Mouse (Mus musculus): Measurements from ENCODE around the gene Filip1l.

Gene Filip1l

DNA sequence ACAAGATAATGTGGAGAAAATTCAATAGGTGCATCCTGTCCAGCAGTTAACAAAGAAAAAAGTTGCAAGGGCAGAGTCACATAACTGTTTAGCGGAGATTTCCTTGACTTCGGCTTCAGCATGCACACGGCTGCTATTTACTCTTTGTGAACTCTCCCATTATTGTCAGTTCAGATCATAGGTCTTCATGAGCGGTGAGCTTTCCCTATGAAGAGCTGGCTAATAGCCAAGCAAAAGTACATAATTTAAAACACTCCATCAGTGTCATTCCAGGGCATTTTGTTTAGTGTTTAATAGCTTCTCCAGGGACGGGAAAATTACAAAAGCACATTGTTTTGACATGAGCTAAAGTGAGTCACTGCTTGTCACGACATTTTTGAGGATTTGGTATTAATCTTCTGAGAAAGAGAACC, 179.2 kb downstream of the Filip1l start:
- 72% methylated on average over 6 of the region's 6 CpGs for WGBS

DNA sequence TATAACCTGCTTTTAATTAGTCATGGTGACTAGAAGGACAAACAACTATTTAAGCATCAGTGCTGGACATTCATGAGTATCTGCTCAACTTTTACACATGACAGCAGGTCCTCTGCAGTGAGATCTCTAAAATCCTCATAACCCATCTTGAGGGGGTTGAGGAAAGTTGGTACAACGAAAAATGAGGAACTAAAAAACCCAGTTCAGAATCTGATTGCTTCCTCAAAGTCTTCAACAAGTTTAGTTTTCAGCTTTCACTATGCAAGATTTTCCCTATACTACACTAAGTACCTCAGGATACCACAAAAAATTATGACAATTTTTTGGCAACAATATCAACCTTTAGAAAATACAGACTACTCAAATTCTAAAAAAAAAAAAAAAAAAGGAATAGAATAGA, 181.5 kb downstream of the Filip1l start:
- WGBS = 90% methylated on average over 1 of the region's 1 CpGs

DNA sequence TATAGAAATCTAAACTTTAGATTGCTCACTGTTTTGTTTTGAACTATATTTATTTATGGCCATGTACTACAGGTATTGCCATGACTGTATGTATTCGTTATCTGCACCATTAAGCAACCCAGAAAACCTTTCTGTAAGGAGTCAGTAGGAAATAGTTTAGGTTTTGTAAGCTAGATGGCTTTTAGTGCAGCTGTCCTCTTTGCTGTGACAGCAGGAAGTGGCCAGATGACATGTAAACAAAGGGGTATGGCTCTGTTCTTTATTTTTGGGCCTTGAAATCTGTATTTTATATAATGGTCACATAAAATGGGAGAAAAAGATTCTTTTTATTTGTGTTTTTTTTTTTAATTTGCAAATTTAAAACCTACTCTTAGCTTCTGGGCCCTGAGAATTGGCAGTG, 181.9 kb downstream of the Filip1l start:
- 79% methylated on average over 1 of the region's 1 CpGs for WGBS

DNA sequence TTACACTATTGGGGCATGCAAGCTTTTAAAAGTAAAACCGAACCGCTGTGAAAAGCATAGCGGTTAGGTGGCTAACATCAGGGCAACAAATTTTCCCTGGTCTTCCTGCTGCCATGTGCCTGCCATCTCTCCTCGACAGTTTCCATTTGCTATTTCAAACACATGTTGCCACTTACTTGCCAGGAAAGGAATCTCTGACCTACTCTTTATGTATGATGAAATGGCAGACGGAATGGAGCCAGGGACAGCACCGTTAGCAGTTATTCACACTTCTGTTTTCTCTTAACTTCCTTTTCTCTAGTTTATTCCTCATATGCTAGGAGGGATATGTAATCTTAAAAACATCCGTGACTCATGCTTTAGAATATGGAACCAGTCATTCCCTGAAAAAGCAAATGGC, 183.6 kb downstream of the Filip1l start:
- 74% methylated on average over 7 of the region's 7 CpGs for WGBS

DNA sequence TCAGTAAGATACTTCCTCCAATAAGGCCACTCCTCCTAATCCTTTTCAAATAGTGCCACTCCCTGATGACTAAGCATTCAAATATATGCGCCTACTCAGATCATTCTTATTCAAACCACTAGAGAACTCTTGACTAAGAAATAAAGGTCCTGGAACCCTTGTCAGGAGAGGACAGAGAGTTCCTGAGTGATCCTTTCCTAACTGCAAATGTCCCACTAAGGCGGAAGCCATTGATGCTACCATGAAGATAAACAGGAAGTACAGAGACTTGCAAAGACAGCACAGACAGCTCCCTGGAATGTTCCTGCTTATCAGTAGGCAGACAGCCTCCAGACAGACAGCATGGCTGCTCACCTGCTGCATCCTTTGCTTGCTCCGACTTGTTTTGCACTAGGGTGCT, 190.3 kb downstream of the Filip1l start:
- 93% methylated on average over 3 of the region's 3 CpGs for WGBS

DNA sequence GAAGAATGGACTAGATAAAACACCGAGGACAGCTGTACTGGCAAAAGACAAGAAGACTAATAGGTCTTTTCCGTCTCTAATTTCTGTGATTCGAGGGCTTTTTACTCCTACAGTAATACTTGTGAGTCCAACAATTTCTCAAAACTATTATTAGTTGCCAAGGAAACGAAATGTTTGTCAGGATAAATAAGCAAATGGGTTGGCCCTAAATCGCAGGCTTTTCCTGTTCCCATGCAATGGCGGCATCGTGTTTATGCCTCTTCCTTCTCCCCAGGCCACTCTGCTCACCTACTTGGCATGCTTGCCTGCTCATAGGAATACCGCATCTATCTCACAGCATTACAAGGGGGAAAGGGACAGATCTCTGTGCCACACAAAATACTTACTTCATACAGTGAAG, 191.5 kb downstream of the Filip1l start:
- WGBS = 66% methylated on average over 8 of the region's 8 CpGs

DNA sequence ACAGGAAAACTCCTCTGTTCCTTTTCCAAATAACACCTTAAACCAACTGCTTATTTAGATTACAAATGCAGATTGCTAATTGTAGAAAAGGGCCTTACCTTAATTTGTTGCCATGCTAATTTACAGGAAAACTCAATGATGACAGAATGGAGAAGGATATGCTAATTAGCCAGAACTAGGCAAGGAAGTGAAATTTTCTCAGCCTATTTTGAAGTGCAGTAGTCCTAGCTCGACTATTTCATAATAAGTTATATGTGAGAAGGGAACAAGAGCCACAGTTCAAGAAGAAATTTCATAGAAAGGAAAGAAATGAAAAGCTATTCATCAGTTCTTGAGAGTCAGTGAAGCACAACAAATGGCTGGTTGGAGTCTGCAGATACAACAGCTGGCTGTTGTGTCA, 193.5 kb downstream of the Filip1l start:
- 54% methylated on average over 1 of the region's 1 CpGs for WGBS

DNA sequence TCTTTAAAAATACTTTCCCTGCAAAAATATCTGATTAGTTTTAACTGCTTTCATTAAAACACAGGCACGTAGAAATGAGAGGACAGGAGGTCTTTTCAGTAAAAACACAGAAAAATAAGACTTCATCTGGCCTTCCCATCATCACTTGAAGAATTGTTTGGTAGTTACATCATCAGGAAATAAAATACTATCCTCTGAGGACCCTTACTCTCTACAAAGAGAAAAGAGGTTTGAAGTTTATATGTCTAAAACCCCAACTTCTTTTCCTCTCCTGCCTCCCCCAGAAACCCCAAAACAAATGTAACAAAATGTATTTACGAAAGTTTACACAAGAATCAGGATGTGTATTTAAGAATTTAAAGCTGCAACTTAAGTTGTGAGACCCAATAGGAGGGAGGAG, 195.7 kb downstream of the Filip1l start:
- 74% methylated on average over 2 of the region's 2 CpGs for WGBS

DNA sequence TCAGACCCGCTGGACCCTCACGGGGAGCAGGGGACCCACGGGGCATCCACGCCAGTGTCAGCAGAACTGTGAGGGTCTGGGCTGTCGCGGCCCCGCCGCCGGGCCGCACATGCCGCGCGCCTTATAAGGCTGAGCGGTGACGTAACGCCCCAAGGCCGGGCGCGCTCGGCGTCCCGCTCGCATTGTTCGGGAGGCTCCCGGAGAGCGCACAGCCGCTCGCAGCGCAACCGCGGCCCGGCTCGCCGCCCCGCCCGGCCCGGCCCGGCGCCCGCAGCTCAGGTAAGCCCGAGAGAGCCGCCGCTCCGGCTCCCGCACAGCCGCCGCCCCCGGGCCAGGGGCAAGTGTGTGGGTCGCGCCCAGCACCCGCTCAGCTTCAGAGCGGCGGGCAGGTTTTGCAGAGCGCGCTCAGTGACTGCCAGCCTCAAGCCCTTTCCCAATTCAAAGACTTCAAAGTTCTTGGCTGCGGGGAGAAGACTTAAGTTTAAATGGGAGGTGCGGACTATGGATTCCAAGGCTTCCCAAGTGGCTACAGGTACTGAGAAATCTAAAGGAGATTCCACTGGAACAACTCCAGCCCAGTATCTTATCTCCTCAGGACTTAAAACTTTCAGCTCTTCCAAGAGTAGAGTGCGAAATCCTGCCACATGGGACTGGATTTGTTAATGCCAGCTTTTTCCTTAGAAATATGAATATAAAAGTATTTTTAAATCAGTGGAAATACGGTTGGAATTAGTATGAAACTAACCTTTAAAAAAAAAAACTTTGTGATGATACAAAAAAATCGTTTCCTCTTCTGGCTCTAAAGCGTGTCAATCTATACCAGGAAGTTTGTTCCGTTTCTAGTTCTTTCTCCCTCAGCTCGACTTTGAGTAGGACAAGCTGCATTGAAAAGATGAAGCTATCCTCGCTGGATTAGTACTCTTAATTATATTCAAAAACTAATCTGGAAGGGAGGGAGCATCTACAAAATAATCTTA, 196.5 kb downstream of the Filip1l start:
- 3% methylated on average over 64 of the region's 64 CpGs for WGBS

DNA sequence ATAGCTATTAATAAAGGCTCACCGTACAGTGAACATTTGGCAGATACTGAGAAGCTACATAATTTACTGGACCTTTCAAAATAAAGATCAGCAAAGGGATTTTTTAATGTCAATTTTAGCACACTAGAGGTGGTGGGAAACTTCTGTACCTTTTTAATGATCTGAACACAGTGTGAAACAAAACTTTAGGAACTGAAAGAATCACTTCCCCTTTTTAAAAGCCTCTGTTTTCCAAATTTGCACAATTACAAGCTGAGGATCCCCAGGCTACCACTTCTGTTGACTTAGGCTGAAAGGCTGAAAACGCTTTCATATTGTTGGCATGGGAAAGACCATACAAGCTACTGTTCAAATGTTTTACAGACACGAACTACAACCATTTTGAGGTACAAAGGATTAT, 197.2 kb downstream of the Filip1l start:
- 73% methylated on average over 3 of the region's 3 CpGs for WGBS

DNA sequence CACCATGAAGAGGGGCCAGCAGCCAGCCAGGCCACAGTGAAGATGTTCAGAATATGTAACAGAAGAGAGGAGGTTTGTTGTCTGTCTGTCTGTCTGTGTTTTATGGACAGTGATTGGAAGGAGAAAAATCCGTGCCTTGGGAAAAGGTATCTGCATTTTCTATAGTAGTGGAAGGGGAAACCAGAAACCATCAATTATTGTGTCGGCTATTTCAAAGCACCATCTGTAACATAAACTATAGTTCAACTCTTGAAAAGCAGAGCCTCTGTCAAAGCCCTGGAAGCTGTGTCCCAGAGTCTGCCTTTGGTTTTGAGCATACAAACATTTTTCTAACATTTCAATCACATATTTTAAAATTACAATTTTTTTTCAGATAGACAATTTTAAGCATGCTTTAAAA, 197.9 kb downstream of the Filip1l start:
- WGBS = 85% methylated on average over 2 of the region's 2 CpGs

DNA sequence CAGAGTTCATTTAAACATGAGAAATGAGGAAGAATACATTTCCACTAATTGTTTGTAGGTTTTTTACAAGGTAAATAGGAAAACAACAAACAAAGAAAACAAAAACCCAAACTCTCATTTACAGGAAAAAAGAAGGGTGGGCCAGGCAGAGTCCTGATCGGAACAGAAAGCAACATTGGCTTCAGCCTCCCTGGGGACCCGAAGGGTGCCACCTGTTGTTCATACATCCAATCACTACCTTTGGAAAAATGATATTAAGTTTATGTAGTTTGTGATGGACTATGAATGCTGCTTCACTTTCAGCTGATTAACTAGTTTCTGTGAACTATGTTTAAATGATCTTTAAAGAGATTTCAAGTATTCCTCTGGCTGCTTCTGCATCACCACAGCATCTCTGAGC, 198.7 kb downstream of the Filip1l start:
- 84% methylated on average over 2 of the region's 2 CpGs for WGBS

DNA sequence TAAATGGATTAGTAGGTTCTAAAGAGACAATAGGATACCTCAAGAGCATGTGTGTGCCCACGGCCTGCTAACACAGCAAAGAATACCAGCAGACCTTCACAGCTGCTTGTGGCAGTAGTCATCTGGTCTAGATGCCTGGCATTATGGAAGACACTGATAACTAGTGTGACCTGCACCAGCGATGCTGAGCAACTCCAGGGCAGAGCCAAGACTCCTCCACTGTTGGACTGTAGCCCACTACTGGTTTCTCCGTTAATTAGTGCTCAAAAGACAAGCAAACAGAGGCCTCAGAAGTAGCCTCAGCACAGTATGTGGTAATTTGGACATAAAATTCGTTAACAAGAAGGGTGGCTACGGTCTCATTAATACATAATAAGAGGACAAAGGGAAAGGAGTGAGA, 199.8 kb downstream of the Filip1l start:
- WGBS = 77% methylated on average over 5 of the region's 5 CpGs

DNA sequence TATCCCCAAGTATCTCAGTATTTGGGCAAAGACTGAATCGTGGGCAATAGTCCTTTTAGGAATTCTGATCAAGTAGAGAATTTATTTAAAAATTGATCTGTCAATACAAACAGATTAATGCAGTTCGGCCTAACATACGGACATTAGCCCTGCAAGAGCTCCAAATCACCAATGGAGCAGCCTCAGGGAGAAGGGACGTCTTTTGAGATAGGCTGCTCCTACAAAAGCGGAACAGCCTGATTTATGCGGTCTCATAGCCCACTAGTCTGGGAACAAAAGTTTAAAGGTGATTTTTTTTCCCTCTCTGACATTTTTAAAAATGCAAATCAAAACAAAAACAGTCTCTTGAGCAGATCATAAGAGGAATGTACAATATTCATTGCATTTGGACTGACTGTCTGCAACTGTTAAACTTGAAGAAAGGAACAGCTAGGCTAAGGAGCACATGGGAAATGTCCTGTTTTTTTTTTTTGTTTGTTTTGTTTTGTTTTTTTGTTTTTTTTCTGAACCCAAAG, 202.1 kb downstream of the Filip1l start:
- WGBS = 89% methylated on average over 6 of the region's 6 CpGs

DNA sequence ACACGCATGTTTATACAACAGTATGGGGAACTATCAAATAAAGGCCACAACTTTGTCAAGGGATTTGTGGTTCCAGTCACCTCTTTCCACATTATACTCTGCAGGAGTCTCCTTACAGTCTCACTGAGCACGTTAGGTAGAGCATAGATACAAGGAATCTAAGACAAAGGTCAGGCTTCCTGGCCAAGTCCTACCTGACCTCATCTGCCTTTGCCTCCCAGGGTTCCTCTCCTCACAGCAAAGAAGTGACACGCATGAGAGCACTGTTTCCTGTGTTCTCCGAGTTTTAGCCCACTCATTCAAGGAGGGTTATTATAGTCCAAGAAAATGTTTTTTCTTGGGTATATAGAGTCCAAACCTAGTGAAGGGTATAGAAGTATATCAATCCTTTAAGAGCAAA, 202.8 kb downstream of the Filip1l start:
- WGBS = 81% methylated on average over 4 of the region's 4 CpGs

DNA sequence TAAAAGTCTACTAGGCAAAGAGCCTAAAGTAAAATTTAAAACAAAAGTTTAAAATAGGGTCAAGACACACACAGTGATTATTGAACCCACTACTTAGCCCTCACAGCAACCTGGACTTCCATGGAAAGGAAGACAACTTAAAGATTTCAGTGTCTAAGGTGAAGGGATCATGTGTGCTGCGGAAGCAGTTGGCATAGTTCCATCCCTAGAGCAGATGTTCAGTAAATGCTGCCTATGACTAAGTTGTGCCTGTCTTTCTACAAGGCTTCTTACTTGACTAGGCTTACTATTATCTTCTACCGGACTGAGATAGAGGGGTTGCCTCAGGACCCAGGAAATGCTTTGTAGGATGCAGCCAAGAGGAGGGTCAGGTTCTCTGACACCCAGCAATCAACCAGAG, 203.4 kb downstream of the Filip1l start:
- 64% methylated on average over 2 of the region's 2 CpGs for WGBS

DNA sequence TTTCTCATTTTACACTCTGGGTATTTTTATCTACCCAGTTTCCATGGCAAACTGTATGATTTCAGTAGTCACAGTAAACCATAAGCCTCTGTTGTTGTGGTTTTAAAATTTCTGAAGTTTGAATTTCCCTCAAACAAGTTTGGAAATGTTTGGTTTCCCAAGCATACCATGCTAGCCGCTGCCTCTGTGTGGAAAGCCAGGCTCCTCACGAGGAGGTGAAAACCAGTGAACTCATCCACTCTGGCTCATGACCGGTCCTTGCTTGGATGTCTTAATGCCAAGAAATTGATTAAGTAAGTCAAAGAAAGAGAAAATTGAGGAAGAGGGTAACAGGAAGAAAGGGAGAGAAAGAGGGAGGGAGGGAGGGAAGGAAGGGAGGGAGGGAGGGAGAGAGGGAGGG, 205.4 kb downstream of the Filip1l start:
- WGBS = 89% methylated on average over 3 of the region's 3 CpGs

DNA sequence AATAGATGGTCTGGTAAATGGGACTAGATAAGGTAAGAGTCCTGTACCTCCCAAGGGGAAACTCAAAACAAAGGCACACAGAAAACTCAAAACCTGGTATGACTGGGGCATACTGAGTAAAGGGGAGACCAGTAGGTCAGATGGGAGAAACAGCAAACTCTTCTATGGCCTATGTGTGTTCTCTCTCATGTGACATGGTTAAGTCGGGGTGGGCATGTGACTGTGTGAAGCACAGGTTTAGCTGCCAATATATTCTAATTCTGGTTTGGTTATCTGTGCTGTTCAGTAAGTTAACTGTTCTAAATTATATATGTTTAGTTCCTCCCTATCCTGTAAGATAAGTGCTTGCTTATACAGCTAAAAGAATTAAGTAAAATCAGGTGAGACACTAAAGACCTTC, 207.3 kb downstream of the Filip1l start:
- 88% methylated on average over 1 of the region's 1 CpGs for WGBS

DNA sequence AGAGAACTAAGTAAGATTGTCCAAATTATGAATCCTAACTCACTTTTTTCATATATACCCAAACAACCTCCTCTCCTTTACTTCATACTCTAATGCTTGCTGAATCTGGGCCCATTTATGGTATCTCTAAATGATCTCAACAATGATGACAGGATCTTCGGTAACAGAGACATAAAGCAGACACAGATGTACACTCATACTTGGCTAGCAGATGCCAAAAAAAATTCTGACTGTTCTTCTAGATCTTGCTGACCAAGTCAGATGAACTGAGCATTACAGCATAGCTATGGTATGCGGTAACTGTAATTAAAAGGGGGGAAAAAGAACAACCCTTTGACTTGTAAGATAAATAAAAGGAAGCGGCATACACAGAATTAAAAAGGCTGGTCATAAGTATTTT, 210.6 kb downstream of the Filip1l start:
- 72% methylated on average over 3 of the region's 3 CpGs for WGBS

DNA sequence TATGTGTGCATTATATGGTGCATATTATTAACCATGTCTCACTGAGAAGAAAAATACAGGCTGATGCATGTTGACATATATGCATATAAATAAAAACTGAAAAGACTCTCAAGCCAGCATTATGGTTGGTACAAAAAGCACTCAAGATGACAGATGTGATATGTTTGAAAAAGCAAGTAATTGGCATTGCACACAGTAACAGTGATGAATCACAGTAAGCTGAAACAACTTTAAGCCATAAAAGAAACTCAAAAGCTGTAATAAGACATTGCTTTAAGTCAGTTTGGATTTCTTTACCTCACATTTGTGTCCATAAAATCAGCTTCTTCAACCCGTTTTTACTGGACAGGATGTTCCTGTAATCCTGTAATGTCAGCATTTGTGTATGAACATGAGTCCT, 211.9 kb downstream of the Filip1l start:
- WGBS = 49% methylated on average over 1 of the region's 1 CpGs

DNA sequence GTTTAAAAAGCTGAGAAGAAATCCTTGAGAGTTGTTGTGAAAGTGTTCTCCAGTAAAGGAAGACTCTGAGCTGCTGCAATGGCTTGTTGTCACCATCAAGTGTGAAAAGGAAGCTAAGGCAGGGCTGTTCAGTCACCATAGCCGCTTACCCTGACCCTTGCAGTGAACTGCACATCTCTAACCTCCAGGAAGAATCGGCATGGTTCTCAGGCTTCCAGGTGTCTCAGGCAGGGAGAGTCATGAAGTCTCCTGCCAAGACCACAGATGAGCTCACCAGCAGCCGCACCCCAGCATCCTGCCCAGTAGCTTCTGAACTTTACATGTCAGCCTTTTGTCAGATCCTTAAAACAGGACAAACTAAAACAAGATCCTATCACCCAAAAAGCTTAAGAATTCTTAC, 213.3 kb downstream of the Filip1l start:
- 83% methylated on average over 3 of the region's 3 CpGs for WGBS

DNA sequence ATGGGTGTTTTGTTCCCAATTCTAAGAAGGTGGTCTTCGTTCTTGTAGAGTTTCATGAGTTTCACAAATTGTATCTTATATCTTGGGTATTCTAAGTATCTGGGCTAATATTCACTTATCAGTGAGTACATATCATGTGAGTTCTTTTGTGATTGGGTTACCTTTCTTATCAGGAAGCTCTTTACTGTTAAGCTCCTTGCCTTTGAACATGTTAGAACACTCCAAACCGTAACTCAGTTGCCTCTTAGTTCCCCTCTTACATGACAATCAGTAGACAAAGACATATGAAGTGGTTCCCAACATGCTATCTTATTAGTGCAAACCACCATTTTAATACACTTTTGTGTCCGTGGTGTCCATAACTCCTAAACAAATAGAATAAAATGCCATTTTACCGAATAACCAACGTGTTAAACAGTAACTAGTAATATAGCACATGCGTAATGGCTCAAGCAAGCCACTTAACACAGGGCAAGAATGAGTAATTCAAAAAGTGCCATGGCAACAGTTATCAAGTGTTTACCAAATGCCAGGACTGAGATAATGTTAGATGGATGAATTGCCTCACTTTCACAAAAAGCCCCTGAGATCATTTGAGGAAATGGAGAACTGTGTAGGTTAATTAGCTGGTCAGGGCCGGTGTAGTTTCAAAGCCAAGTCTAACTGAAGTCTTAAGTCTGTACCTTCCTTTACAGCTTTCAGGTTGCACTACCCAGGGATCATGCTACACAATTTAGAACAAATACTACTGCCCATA, 215.9 kb downstream of the Filip1l start:
- 90% methylated on average over 7 of the region's 7 CpGs for WGBS

DNA sequence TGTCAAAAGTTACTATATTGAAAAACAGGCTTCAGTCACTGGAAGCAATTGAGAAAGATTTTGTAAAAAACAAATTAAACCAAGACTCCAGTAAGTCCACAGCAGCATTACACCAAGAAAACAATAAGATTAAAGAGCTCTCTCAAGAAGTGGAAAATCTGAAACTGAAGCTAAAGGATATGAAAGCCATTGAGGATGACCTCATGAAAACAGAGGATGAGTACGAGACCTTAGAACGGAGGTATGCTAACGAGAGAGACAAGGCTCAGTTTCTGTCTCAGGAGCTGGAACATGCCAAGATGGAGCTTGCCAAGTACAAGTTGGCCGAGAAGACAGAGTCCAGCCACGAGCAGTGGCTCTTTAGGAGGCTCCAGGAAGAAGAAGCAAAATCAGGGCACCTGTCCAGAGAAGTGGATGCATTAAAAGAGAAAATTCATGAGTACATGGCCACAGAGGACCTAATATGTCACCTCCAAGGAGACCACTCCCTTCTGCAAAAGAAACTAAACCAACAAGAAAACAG, 218.0 kb downstream of the Filip1l start:
- 77% methylated on average over 5 of the region's 5 CpGs for WGBS

Data from cerebral cortex, adult 2 months (tissue).